Mouse (Mus musculus): ENCODE measurements around the gene Mtss1l. TPM values are rescaled to one million over a fixed set of nuclear protein-coding genes. Genes with fewer than 3 reads are reported as not detected.

The Mtss1l gene
- total RNA-seq, 2 experiments from 2014 or later, result 78.8 to 106 TPM

GRCm38 (mm10) chr8:110731346-110731859, 10.1 kb downstream of the Mtss1l start:
- intact Hi-C loops (cut with DNase I), result no loop called here
- no peak for DNase-seq

GRCm38 (mm10) chr8:110733036-110733435, 11.8 kb downstream of the Mtss1l start:
- intact Hi-C loops (cut with DNase I), result no loop called here
- DNase-seq, result no peak

GRCm38 (mm10) chr8:110738591-110739195, 17.4 kb downstream of the Mtss1l start:
- intact Hi-C loops (cut with DNase I), result no loop called here
- no peak for DNase-seq

- peak in 1 of 2 experiments; percentile 10 for DNase-seq
- intact Hi-C loops (cut with DNase I), result no loop called here
Observed at GRCm38 (mm10) chr8:110740629-110741175, 19.4 kb downstream of the Mtss1l start.

GRCm38 (mm10) chr8:110741816-110742451, 20.7 kb downstream of the Mtss1l start:
- DNase-seq, result peak in 1 of 2 experiments; percentile 12
- intact Hi-C loops (cut with DNase I), result no loop called here

- intact Hi-C loops (cut with DNase I), result no loop called here
- no peak for DNase-seq
Observed at GRCm38 (mm10) chr8:110742452-110742818, 21.2 kb downstream of the Mtss1l start.

GRCm38 (mm10) chr8:110745162-110745561, 23.9 kb downstream of the Mtss1l start:
- intact Hi-C loops (cut with DNase I), result loop anchor here (5.0 kb wide), 1 partner anchor 97 kb away; no protein-coding TSS in a partner anchor
- no peak for DNase-seq

- intact Hi-C loops (cut with DNase I), result loop anchor here (5.0 kb wide), 1 partner anchor 96 kb away; no protein-coding TSS in a partner anchor
Observed at GRCm38 (mm10) chr8:110746661-110747060, 25.4 kb downstream of the Mtss1l start.

GRCm38 (mm10) chr8:110749500-110750170, 28.4 kb downstream of the Mtss1l start:
- intact Hi-C loops (cut with DNase I), result loop anchor here (5.0 kb wide), 3 partner anchors 53 to 343 kb away; partner anchors contain the start of genes Clec18a and Pdpr
- no peak for DNase-seq

More at GRCm38 (mm10) chr8:110746661-110747060, 25.4 kb downstream of the Mtss1l start:
- no peak for DNase-seq

GRCm38 (mm10) chr8:110750269-110750668, 29.0 kb downstream of the Mtss1l start:
- intact Hi-C loops (cut with DNase I), result loop anchor here (5.0 kb wide), 2 partner anchors 52 to 342 kb away; partner anchors contain the start of genes Clec18a and Pdpr
- no peak for DNase-seq

- DNase-seq, result no peak
- intact Hi-C loops (cut with DNase I), result loop anchor here (5.0 kb wide), 2 partner anchors 51 to 341 kb away; partner anchors contain the start of genes Clec18a and Pdpr
Observed at GRCm38 (mm10) chr8:110751490-110751889, 30.2 kb downstream of the Mtss1l start.

- intact Hi-C loops (cut with DNase I), result loop anchor here (5.0 kb wide), 2 partner anchors 48 to 338 kb away; partner anchors contain the start of genes Clec18a and Pdpr
- DNase-seq, result no peak
Observed at GRCm38 (mm10) chr8:110754713-110755112, 33.4 kb downstream of the Mtss1l start.

- intact Hi-C loops (cut with DNase I), result no loop called here
- DNase-seq, result no peak
Observed at GRCm38 (mm10) chr8:110755511-110756170, 34.4 kb downstream of the Mtss1l start.

GRCm38 (mm10) chr8:110756196-110756595, 34.9 kb downstream of the Mtss1l start:
- intact Hi-C loops (cut with DNase I), result no loop called here
- no peak for DNase-seq

GRCm38 (mm10) chr8:110760280-110760940, 39.1 kb downstream of the Mtss1l start:
- intact Hi-C loops (cut with DNase I), result no loop called here
- no peak for DNase-seq

- intact Hi-C loops (cut with DNase I), result no loop called here
- peak in 1 of 2 experiments; percentile 38 for DNase-seq
Observed at GRCm38 (mm10) chr8:110761185-110761584, 39.9 kb downstream of the Mtss1l start.

- no peak for DNase-seq
- intact Hi-C loops (cut with DNase I), result no loop called here
Observed at GRCm38 (mm10) chr8:110761988-110762387, 40.7 kb downstream of the Mtss1l start.

GRCm38 (mm10) chr8:110764671-110765070, 43.4 kb downstream of the Mtss1l start:
- intact Hi-C loops (cut with DNase I), result no loop called here

GRCm38 (mm10) chr8:110767261-110767660, 46.0 kb downstream of the Mtss1l start:
- intact Hi-C loops (cut with DNase I), result no loop called here
- DNase-seq, result no peak

More at GRCm38 (mm10) chr8:110764671-110765070, 43.4 kb downstream of the Mtss1l start:
- DNase-seq, result no peak

All from gastrocnemius, postnatal 36 days (tissue).